Mouse (Mus musculus) left cerebral cortex, adult 2 months (tissue): ENCODE measurements around the gene Cldn10. TPM values are rescaled to one million over a fixed set of nuclear protein-coding genes. Genes with fewer than 3 reads are reported as not detected.
"Not testable (repeated sequence)": the region's sequence is repeated elsewhere in the genome, so short reads cannot be mapped to it uniquely, and the experiment has no call there.

Source experiments
- DNase-seq, 2 experiments: peaks; one replicate each; pipeline ENCODE4 v3.0.0; 2021 to 2022; ENCODE audit warnings: low spot score in 2 of 2, mixed read lengths in 1 of 2; ENCODE audit errors: extremely low spot score in 1 of 2
- H3K27ac ChIP-seq: fragments of 200-600 bp; 2 replicates; pipeline ENCODE4 v1.8.1; 2022
- H3K4me3 ChIP-seq: fragments of 200-600 bp; 2 replicates; pipeline ENCODE4 v1.8.1; 2022
- CTCF ChIP-seq: fragments of 200-600 bp; IDR thresholded peaks from 2 replicates; pipeline ENCODE4 v1.8.1; 2022; ENCODE audit warnings: antibody characterized with exemption, mild to moderate bottlenecking, moderate library complexity
- intact Hi-C: fragments of 180-260 bp; cut with DNase I; formaldehyde crosslinking; loops from one replicate; pipeline ENCODE4 v1.15.1; 2025
- total RNA-seq, 2 experiments: library from RNA; stranded (reverse); gene quantifications; 2 replicates each; pipeline ENCODE4 v1.2.3; 2021

Cldn10 gene
- total RNA-seq, 2 experiments from 2014 or later, result 25.8 to 25.9 TPM

DNA sequence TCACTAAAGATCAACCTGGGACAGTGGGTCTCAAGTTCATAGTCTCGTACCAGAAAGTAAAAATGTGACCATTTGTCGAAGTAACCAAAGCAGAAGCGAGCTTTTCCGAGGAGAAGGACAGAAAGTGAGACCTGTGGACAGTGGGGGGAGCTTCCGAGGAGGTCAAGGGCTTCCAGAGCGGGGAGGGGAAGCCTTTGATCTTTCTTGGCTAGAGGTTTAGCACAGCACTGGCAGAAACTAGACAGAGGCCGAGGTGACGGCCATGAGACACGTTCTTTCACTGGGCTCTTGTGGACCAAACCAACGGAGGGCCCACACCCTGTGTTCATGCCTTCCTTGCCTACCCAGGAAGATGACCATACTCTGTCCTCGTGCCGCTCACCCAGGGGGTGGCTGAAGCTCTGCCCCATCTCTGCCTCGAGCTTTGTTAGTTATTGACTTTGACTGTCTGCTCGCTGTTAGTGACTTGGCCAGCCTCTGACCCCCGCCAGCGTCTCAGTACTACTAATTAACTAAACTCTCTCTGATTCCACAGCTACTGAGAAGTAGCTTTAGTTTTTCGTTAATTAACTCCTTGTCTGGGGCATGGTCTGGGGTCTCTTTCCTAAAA, 4.3 kb upstream of the Cldn10 start:
- no peak overlapping the region for H3K27ac ChIP-seq
- intact Hi-C loops, result loop anchor here (2.0 kb wide), 1 partner anchor 31 kb away; no protein-coding TSS in a partner anchor
- no peak for DNase-seq
- TF ChIP-seq CTCF, result no peak
- no peak overlapping the region for H3K4me3 ChIP-seq

DNA sequence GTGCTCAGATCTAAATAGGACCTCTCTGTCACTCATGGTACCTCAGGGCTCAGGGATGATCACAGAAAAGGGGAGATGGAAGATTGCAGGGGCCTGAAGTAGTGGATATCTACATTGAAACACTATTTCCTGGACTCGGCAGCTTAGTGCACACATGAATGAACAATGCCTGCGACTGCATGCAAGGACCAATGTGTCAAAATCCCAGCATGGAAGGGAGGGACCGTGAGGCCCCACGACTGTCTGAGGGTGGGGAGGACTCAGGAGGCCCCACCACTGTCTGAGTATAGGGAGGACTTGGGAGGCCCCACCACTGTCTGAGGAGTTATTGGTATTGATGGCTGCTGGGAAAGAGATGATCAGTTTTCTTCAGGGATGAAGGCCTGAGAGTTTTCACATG, 2.5 kb downstream of the Cldn10 start:
- TF ChIP-seq CTCF, result no peak
- DNase-seq, result no peak
- intact Hi-C loops, result no loop called here
- Histone ChIP-seq H3K27ac (no peak overlapping the region), H3K4me3 (no peak overlapping the region)

DNA sequence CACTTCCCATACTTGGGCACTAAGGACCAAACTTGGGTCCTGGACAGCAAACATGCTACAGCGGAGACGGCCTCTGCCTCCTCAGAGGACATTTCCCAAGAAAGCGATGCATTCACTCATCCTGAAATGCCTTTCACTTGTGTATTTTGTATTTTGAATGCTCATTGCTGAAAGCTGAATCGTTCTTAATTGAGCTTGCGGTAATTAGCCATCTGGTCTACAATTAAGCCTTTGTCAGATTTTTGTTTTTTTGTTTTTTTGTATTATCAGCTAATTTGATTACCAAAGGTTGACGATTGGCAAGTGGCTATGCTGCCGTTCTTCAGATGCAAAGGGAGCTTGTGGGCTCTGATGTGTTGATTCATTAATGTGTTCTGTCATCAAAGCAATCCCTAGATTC, 5.2 kb downstream of the Cldn10 start:
- H3K27ac ChIP-seq, result no peak overlapping the region
- no peak for DNase-seq
- H3K4me3 ChIP-seq, result no peak overlapping the region
- TF ChIP-seq CTCF, result no peak
- intact Hi-C loops, result no loop called here

DNA sequence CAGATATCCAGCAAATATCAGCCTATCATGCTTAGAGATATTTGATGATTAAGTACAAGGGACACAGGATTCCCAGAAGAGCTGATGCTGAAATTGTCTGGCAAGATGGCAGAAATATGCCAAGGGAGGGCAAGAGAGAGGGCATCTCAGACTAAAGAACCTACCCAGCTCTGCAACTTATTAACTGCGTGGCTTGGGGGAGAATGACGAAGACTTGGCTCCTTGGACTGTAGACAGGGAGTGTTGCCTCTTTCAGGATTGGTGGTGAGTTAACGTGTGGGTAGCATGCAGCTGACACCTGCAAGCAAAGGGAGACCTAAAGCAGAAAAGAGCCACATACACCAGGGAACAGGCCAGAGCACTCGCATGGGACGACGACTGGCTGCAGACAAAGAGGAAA, 5.7 kb downstream of the Cldn10 start:
- no peak overlapping the region for H3K4me3 ChIP-seq
- DNase-seq, result no peak
- no peak overlapping the region for H3K27ac ChIP-seq
- TF ChIP-seq CTCF, result no peak
- intact Hi-C loops, result no loop called here

DNA sequence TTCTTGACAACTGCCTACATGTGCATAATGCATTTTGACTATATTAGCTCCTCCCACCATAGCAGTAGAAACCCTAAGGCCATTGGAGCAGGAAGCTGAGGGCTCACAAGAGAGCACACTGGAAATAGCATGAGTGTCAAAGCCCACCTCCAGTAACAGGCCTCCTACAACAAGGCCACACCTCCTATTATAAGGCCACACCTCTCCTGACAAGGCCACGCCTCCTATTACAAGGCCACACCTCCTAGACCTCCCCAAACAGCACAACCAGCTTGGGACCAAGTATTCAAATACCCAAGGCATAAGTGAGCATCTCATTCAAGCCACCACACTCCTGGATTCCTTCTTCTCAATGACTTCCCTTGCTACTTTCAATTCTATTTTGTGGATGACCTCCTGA, 6.5 kb downstream of the Cldn10 start:
- no peak for DNase-seq
- Histone ChIP-seq H3K4me3 (no peak overlapping the region), H3K27ac (no peak overlapping the region)
- TF ChIP-seq CTCF, result no peak
- intact Hi-C loops, result no loop called here

DNA sequence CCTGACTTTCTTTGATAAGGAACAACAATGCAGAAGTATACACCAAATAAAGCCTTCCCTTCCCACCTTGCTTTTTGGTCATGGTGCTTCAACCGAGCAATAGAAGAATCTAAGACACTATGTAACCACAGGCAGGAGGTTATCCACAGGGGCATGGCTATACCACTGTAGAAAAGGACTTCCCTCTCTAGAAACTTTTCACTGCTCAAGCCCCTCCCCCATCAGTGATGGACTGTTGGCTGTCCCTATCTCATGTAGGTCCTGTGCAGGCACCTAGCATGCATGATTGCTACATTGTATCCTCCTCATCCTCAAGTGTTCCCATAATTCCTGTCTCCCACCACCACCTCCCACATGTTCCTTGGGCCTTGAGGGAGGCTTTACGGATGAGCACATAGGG, 7.2 kb downstream of the Cldn10 start:
- no peak for TF ChIP-seq CTCF
- intact Hi-C loops, result no loop called here
- Histone ChIP-seq H3K4me3 (no peak overlapping the region), H3K27ac (no peak overlapping the region)
- no peak for DNase-seq

DNA sequence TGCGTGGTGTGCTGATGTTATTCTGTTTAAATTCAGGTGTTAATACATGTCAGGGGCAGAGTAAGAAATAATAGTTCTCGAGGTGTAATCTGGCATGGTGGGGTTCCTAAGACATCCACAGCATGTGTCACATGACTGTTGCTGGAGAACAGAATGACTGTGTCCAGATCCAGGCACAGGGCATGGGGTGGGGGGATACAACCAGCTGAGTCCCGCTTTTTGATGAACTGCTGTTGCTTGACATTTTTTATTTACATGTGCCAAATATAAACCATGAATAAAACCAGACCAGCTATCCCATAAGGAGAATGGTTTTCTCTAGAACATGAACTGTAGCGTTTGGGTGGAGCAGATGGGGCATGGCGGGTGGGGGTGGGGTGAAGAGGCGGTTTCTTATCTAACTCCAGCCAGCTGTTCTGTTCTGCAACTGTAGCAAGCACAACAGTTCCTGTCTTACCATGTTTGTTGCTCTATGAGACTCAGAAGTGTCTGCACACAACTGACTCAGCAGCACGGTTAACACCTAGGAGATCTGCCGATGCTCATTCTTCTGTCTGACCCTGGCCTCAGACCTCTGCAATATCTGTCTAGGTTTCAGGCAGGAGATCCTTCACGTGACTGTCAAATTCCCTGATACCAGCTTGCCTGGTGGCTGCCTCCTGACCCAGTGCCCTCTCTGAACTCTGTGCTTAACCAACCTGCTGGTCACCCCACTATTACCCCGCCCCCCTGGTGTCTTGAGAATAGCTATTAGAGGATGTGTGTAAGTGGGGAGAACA, 8.4 kb downstream of the Cldn10 start:
- Histone ChIP-seq H3K4me3 (no peak overlapping the region), H3K27ac (no peak overlapping the region)
- no peak for TF ChIP-seq CTCF
- intact Hi-C loops, result no loop called here
- no peak for DNase-seq

DNA sequence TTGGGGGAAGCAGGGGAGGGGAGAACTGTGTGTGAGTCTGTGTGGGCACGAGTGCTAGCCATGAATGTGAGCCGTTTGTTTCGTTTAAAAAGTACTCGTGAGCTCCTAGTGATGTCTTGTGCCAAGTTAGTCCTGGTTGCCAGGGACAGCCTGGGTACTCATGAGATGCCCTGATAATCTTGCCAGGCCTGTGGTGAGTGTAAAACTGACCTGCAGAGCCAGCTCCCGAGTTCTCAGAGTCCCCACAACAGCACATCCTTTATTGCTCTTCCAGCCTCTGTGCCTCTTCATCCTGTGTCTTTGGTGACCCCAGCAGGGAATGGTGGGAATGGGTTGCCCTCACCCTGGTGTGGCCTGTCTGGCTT, 9.0 kb downstream of the Cldn10 start:
- no peak overlapping the region for H3K27ac ChIP-seq
- intact Hi-C loops, result no loop called here

DNA sequence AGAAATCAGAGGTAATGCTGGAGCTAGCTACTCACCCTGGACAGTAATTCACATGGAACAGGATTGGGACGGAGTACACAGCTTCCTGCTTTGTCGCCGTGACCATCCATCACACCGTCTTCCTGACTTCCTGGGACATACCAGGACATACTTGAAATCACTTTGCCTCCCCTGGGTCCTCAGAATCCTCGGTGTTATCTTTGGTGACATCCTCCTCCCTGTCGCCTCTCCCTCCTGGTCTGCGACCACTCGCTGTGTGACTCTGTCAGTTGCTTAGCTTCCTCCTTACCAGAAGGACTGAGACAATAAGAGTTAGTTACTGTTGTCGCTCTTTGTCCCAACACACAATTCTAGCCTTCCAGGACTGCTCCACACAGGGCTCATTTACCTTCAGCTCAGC, 9.6 kb downstream of the Cldn10 start:
- no peak for DNase-seq
- intact Hi-C loops, result no loop called here
- Histone ChIP-seq H3K27ac (no peak overlapping the region), H3K4me3 (no peak overlapping the region)
- no peak for TF ChIP-seq CTCF

More for the DNA sequence above, 9.0 kb downstream of the Cldn10 start:
- H3K4me3 ChIP-seq, result no peak overlapping the region
- no peak for TF ChIP-seq CTCF
- no peak for DNase-seq

DNA sequence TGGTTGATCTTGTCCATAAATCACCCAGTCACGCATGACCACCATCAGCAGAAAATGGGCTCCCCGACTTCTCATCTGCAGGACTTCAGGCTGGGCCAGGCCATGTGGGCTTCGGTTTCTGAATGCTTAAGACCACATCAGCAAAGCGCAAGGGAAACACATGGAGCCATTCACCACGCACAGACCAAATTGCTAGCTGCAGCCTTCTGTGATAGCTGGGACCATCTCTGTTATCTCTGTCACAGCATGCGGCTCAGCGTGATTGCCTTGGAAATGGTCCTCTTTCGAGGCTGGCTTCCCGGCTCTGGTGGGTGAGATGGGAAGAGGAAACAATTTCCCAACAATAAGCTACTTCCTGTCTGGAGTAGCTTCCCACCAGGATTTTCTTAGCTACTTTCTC, 12.2 kb downstream of the Cldn10 start:
- intact Hi-C loops, result no loop called here
- no peak overlapping the region for H3K4me3 ChIP-seq
- TF ChIP-seq CTCF, result no peak
- H3K27ac ChIP-seq, result no peak overlapping the region
- DNase-seq, result no peak

DNA sequence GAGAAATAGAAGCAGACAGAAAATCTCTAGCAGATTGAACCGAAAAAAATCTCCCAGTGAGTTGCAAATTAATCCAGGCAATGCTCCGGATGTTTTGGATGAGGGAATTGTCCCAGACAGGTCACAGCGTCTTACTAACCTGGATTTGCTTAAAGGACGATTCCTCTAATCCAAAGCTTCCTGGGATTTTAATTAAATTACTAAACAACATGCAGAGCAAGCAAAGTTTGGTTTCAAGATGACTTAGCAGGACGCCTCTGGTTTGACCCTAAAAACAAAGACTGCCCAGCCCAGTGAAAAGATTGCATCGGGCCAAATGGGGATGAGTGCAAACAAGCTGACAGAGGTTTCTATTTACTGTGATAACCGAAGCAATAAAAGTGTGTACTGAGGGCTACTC, 16.2 kb downstream of the Cldn10 start:
- intact Hi-C loops, result no loop called here
- no peak for TF ChIP-seq CTCF
- no peak overlapping the region for H3K4me3 ChIP-seq
- no peak for DNase-seq
- no peak overlapping the region for H3K27ac ChIP-seq

DNA sequence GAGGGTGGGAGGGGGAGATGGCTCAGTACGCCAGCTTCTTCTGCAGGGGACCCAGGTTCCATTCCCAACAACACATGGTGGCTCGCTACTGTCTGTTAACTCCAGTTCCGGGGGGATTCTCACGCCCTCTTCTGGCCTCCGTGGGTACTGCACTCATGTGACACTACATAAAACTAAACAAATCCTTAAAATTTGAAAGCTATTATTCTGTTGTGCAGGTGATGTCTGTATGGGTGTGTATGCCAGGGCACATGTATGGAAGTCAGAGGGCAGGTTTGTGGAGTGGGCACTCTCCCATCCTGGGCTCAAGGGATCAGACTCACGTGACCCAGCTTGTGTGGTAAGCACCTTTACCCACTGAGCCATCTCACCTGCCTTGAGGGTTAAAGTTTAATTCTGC, 16.6 kb downstream of the Cldn10 start:
- no peak for DNase-seq
- intact Hi-C loops, result no loop called here
- Histone ChIP-seq H3K27ac (no peak overlapping the region), H3K4me3 (no peak overlapping the region)
- peak; percentile 31; the same call in 1 of the 2 replicates for TF ChIP-seq CTCF

DNA sequence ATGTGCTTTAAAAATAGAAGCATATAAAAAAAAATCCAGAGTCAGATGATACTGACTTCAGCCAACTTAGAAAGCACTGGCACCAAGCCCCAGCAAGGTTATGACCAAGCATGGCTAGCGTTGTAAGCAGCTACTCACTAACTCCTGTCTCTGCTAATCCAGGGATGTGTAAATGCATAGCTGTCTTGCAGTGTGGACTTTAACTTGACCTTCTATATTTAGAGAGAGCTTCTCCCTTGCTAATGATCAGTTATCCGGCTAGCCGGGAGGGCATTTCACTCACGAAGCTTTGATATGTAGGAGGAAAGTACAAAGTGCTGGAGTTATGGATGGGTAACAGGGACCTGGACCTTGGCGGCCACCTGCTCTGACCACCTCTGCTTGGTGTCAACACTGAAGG, 19.9 kb downstream of the Cldn10 start:
- TF ChIP-seq CTCF, result no peak
- Histone ChIP-seq H3K27ac (no peak overlapping the region), H3K4me3 (no peak overlapping the region)
- DNase-seq, result no peak
- intact Hi-C loops, result no loop called here

DNA sequence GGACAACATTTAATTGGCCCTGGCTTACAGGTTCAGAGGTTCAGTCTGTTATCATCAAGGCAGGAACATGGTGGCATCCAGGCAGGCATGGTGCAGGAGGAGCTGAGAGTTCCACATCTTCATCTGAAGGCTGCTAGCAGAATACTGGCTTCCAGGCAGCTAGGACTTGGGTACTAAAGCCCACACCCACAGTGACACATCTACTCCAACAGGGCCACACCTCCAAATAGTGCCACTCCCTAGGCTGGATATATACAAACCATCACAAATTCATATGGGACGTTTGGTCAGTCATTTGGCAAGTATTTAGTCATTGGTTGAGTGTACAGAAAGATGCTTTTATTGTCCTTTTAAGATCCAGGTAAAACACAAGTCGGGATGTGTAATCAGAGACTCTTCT, 20.5 kb downstream of the Cldn10 start:
- intact Hi-C loops, H3K4me3 ChIP-seq, DNase-seq, H3K27ac ChIP-seq: not testable (repeated sequence)
